Mouse (Mus musculus) small intestine, adult 2 months (tissue): Measurements from ENCODE around the gene Lmx1a.

Experiments
- CTCF ChIP-seq: fragments of 200-500 bp; IDR thresholded peaks from 2 replicates; pipeline ENCODE4 v1.5.1; 2012; ENCODE audit warnings: low read depth, mild to moderate bottlenecking, control low read depth, inconsistent platforms, low read length, moderate library complexity, mixed read lengths; ENCODE audit not compliant: insufficient replicate concordance, insufficient read length; ENCODE audit errors: extremely low read depth
- POLR2A ChIP-seq: fragments of 200-500 bp; IDR thresholded peaks from 2 replicates; pipeline ENCODE4 v1.6.1; 2012; ENCODE audit warnings: low read depth, mild to moderate bottlenecking, control low read depth, inconsistent platforms, low read length, moderate library complexity

DNA sequence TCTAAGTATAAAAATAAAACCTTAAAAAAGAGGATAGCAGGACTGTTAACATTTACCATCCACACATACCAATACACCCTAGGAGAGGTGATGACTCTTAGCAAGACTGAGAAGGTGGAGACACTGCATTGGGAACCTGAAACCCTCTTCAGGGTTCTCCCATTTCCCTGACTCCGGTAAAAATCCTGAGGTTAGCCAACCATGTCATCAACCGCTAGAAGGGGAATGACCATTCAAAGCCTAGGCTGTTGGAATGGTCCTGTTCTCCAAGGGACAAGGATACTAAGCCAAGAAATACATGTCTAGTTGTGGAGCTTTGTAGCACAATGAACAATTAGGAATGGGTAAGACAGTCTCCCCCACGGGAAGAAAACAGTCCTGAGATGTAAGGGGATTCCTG lies 185.1 kb downstream of the Lmx1a start:
- TF ChIP-seq POLR2A: no peak
- no peak for TF ChIP-seq CTCF
